Mouse (Mus musculus) right cerebral cortex, adult 18-20 months (tissue): ENCODE results near the gene Stra6.

Experiments
- DNase-seq: peaks from one replicate; pipeline ENCODE4 v3.0.0; 2022; ENCODE audit warnings: mixed read lengths

The Stra6 gene

DNA sequence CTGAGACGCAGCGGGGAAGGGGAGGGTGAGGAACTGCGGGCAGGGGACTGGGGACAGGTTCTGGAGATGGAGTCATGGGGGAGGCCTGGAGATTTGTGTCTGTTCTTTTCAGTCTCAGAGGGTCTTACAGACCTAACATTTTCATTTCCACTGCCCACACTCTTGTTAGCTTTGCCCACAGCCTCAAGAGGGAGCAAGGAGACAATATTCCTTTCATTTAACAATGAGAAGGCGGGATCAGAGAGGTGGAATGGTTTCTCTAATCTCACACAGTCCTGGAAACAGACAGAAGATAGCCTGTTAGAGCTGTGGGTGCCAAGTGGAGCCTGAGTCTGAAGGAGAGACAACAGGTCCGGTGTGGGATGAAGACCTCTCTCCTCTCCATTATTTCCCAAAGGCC, 11.7 kb upstream of the Stra6 start:
- no peak for DNase-seq

DNA sequence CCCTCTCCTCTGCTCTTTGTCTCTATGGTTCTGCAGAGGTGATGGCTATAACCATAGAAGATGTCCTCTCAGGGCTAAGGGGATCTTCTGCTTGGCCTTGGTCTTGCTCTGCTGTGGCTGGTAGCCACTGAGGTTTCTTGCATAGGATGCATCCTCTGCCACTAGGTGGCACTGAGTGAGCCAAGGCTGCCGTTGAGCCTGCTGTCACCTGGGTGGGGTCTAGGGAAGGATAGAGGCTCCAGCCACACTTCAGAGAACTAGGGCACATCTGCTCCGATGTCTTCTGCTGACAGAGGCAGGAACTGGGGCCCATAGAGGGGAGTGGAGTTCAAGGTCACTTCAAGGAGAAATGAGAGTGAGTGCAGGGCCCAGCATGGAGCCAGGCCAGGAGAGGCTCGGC, 10.5 kb upstream of the Stra6 start:
- peak; percentile 73 for DNase-seq

DNA sequence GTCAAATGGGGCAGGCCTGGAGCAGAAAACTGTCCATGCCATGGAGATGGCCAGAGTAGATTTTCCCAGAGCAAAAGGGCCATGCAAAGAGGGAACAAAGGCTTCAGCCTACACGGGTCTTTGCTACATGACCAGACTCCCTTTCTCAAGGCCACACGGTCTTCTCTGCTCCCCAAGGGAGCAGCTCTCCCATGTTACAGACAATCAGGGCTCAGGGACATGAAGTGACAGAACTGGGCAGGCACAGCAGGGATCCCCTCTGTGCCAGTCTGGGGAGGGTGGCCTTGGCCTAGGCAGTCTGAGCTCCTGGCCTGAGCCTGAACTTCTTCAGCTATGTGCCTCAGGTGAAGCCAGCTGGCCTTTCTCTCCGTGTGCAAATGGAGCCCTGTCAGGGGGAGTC, 10.0 kb upstream of the Stra6 start:
- no peak for DNase-seq

DNA sequence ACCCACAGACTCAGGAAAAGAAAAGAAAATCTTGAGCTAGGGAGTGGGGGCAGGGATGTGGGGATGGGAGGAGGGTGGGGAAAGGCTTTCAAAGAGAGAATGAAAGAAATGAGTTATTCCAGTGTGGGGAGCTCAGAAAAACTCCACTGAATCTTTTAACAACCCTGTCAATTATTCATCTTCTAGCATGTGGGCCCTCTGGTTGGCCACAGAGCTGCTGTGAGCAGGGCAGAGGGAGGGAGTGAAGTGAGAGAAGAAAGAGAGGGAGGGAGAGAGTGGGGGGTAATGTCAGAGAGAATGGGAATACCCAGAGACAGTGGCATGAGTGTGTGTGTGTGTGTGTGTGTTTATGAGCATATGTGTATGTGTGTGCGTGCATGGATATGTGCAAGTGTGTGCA, 9.6 kb upstream of the Stra6 start:
- DNase-seq, result no peak

DNA sequence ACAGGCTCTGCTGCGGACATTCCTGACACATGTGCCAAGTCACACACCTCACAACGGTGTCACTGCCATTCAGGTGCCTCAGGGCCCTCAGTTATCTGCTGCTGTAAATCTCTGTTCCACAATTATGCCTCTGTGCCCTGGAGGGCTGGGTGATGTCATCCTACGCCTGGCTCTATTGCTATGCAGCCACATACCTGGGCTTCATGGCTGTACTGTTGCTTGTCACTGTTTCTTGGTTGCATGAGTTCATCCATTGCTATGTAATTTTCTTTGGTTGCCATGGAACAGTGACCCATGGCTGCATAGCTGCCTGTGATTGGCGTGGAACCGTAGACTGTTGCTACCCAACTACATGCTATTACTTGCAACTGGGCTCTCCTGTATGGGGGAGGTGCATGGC, 7.9 kb upstream of the Stra6 start:
- no peak for DNase-seq

DNA sequence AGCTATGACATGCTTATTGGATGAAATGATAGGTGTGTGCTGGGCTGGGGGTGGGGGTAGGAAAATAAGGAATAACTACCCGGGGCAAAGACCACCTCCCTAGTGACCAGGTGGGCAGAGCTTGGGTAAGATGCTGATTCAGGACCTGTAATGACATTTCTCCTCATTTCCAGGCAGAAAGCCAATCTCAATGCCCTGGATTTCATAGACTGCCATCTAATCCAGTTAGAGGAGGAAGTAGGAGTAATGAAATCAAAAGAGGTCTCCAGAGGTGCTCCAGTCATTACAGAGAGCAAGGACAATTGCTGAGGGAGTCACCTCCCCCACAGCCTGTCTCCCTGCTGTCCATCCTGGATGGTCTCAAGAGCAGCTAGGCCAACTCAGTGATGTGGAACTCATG, 3.7 kb upstream of the Stra6 start:
- no peak for DNase-seq

DNA sequence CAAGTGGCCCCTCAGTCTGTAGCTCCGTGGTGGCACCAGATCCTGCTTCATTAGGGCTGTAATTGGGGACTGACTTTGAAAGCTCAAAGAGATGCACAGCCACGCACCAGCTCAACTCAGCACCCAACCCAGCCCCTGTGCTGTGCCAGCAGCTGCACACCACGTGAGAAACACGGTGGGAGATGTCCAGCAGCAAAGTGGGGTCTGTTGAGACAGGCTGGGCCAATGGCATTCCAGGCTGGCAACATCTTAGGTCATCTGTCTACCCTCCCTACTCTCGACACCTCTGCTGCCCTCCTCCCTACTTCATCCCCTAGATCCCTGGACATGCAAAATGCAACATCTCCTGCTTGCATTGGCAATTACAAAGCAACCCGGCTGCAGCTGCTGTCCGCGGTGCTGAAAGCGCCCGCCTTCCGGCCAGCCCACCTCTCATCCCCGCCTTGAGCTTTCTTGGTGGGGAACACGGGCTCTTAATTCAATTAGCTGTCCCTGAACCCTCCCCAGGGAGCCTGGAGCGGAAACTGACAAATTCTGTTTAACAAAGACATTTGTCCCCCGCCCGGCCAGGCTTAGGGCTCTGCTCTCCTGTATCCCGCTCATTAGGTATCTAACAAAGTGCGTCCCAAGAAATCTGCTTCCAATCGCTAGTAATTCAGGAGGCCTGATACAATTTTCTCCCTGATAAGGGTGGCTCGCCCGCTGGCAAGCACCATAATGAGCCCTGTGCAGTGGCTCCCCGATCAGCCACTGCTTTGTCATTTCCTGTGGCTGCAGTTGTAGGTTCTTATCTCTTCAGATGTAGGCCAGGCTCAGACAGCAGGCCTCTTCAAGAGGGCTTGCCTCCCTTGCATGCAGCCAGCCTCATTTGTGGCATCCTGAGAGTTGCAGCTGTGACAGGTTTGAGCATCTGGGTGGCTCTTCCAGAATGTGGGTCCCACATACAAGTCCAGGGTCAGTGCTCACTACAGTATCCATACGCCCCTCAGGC, 2.6 kb upstream of the Stra6 start:
- DNase-seq, result no peak

DNA sequence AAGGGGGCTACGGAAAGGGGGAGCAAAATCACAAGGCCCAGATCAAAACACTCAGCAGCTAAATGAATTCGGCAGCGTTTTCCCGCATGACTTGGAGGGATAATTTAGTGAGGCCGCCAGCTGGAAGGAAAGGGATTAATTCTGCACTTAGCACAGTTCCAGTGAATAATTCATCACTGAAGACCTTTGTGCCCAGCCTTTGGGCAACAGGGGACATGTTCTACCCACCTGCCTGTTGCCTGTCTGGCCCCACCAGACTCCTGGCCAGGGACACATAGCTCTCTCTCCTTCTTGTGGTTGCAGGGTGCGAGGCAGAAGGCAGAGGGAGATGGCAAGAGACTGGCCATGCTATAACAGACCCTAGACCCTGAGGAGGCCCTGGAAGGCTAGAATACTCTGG, 1.9 kb downstream of the Stra6 start:
- DNase-seq, result no peak

DNA sequence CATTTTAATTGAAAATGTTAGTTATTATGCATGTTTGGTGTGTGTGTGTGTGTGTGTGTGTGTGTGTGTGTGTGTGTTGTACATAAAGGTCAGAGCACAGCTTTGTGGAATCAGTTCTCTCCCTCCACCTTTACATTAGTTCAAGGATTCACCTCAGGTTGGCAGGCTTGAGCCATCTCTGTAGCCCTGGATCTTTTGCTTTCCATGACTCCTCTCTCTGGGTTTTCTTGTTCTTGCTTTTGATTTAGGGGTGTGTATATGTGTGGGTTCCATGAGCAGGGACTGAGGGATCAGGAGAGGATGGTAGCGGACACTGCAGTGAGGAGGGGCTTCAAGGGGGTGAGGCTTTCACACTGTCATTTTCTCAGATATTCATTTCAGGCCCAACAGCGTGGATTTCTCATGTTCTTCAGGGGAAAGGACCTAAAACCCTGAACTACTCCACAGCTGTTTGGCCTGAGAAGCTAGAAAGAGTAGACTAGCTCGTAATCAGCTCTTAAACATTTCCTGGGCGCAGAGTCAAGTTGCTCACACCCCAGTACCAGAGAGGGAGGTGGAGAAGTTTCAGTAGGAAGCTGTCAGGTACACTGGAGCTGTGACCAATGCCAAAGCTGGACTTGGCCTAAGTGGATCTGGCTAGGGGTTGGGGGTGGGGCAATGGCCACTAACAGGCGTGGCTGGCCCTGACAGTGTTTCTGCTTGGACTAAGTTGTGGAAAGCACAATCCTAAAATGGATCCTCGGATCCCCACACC, 2.6 kb downstream of the Stra6 start:
- peak; percentile 43 for DNase-seq

DNA sequence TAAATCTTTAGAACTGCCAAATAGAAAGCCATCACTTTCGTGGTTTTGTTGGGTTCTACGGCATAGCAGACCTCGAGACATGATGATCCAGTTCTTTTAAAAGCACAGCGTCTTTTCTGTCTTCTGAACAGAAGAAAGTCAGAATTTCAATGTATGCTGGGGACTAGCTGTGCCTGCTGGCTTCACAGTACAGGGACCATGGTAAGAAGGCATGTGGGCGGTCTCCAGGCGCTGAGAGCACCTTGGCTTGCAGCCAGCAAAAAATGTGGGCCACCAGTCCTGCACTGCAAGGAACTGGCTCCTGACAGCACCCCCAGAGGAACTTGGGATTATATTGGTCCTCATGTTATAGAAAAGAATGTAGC, 3.1 kb downstream of the Stra6 start:
- DNase-seq, result peak; percentile 92

DNA sequence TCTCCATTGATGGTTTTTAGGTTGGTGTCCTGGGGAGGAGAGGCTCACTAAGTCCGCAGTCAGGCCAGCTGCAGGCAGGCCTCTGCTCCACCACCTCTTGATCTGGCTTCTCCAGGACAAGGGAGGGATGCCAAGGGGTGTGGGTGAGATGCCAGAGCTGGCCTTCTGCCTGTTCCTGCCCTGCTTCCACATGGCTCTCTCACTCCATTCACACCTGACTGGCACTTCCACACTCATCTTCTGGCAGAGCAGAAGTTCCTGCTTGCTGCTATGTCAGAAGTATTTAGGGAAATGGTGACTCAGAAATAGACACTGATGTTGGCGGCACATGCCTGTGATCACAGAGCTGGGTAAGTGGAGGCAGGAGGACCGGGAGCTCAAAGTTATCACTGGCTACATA, 4.0 kb downstream of the Stra6 start:
- peak; percentile 74 for DNase-seq

DNA sequence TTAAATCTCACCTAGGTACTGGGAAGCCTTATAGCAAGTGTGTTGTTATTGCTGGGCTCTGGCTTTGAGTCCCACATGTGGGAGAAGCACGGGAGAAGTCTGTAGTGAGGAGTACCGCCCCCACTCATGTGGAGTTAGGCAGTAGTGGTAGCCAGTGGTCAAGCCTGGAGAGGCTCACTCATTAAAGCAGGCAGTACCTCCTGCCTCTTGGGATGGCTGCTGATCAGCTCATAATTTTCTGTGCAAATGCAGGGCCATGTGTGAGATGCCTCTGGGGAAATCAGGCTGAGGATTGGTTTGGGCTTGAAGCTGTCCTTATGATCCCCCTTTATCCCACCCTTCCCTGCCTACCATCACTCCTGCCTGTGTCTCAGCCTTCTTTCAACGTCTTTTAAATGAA, 11.0 kb downstream of the Stra6 start:
- DNase-seq, result no peak

DNA sequence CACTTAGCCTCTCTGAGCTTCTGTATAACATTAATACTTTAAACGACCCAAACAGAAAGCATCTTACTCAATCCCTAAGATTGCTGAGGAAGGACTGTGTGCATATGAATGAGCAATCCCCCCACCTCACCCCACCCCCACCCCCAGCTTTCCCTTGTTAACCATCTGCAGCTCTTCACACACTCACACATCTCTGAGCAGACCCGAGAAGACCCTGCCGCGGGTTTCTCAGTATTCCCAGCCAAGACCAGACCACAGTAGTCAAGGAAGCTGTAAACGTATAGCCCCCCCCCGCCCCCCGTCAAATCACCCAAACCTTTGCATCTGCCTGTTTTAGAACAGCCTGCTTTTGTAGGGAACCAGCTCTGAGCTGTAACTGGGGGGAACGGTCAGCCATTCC, 21.0 kb downstream of the Stra6 start:
- DNase-seq, result no peak

DNA sequence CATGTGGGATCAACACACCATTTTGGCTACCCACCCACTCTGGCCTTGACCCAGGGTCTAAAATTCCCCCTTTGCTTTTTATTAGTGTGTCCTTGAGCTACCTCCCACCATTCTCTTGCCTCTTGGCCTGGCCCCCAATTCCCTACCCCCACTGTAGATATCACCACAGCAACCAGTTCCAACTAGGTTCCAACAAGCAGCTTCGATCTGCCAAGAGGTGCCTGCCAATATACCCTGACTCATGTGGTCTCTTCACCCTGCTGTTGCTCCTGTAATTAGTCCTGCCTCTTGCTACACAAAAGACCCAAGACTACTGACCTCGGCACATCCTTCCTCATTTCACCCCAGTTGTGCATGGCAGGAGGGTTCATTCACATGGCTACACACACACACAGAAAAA, 21.5 kb downstream of the Stra6 start:
- no peak for DNase-seq

DNA sequence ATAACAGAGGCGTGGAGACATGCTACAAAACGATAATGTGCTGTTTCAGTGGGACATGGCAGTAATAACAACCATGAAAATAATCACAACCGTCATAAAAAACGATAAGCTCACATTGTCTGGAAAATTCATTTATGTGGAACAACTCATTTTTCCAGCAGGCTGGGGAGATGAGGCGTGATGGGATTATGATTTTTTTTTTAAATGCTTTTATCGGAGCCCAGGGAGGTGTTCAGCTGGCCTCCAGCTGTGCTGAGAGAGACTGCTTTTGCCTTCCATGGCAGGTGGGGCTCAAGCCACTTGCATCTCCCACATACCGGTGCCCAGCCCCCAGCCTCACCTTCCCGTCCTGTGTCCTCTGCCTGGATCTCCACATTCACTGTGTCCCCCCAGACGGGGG, 22.6 kb downstream of the Stra6 start:
- DNase-seq, result no peak

DNA sequence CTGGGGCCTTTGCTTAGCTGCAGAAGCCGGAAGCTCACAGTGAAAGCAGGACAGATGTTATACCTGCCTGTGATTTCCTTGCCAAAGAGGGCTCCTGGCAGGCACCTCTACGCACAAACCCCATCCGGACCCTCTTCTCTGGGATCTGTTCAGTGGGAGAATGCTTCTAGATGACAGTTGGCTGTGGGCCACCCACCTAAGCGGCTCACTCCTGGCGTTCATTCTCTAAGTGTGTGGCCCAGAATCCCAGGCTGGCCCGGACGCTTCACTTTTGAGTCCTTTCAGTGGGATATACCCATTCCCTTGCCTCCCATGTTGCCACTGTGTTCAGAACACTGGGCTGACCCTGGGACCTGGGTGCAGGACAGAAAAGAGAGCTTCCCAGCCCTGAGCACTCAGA, 23.3 kb downstream of the Stra6 start:
- no peak for DNase-seq

DNA sequence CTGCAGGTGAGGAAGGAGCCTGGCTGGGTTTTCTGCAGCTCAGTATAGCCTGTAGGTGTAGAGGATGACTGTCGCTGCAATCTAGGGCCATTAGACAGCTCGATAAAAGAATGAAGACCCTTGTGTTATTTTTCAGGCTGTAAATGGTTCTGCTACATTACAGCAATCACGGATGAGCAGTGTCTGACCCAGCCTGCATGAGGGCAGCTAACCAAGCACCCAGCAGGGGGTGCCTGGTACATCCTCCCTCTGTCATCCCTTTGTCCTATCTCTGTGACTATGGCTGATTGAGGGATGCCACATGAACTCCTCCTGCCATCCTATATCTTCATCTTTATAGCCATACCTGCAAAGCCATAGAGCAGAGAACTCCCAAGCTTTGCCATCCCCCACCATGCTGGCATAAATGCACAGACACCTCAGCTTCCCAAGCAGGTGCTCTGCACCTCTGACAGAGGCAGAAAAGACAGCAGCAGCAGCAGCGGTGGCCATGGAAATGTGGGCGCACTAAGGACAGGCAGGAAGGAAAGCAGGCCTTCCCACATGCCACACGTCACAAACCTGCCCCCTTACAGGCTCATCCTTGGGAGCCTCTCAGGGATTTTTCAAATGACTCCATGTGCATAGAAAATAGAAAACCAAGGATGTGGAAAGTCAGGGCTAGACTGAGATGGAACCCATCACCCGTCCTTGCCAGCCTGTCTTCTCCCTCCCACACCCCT, 23.9 kb downstream of the Stra6 start:
- DNase-seq, result peak; percentile 78

DNA sequence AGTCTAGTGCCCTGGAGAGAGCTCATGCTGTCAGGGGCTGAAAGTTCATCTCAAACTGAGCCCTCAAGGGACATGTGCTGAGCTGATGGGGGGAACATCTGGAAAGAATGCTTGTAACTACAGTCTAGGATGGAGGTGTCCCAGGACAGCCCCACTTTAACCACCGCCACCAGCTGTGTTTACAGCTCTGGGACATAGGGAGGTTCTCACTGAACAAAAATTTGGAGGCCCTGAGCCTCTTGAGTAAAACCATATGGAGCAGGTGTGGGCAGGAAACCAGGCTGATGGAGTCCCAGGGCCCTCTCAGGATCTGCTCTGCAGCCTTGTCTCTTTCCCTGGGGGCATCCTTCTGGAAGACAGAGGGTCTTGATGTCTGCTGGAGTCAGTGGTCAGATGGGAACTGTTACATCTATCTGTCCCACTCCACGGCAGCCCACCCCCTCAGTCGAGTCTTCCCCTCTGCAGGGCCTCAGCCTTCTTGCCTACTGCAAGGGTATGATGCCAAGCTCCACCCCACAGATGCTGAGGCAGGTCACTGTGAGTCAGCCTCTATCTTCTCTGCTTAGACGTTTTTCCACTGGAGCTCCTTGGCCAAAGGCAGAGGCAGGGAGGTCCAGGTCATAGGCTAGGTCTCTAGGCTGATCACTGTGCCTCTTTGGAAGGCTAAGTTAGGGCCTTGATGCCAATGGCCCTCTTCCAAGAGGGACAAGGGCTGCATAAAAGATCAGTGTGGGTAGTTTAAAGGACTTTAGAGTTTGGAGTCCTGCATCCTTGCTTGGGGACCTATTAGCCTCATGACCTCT, 28.2 kb downstream of the Stra6 start:
- no peak for DNase-seq

DNA sequence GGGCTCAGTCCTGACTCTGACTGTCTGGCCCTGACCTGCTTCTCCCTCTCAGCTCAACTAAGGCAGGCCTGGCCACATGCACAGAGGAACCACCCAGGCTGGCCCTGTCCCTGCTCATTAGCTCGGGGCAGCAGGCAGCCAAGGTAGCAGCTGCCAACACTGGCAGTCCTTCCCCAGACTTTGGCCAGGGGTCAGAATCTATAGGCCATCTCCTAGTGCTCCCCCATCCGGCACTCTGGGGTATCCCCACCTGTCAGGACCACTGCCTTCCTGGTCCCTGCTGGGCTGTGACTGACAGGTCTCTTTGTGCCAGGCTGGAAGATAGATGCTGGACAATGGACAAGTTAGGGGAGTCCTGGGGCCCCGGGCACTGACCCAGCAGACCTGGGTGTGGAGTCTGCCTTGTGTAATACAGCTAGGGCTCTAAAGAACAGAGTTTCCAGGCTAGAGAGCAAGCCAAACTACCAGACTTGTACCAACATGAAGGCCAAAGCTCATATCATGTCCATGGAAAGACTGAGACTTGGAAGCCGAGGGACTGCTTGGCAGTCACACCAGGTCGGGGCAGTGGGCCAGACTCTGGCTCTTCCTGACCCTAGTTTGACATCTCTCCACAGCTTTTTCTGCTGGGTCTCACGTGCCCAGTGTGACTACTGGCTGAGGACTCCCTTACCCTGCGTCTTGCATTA, 29.1 kb downstream of the Stra6 start:
- no peak for DNase-seq

DNA sequence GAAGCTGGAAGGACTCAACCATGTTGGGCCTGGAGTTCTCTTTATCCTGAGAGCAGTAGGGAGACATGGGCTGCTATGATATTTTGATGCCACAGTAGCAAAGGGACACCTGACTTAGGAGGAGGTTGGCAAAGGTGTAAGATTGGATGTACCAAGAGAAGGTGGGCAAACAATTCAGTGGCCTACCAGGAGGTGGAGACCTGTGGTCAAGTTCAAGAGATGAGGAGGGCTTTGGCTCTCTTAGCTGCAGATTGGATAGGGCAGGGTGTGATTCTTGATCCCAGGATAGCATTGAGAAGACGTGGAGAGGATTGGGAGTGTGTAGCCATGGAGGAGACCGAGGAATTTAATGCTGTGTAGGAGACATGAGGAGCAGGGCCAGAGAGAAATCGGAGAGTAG, 30.2 kb downstream of the Stra6 start:
- no peak for DNase-seq

DNA sequence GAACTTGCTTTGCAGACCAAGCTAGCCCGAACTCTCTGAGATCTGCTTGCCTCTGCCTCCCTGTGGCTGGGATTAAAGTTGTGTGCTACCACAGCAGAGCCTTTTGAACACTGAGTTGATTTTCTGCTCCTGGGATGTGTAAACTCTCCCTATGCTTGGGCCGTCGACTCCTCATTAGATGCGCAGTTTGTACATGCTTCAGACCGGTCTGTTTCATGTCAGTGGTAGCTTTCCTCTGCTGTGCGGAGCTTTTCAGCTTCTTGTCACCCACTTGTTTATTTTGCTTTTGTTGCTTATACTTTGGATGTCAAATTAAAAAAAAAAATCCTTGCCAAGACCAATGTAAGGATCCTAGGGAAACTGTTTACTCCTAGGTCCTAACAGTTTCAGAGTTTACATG, 32.4 kb downstream of the Stra6 start:
- no peak for DNase-seq
